Mouse (Mus musculus) adrenal gland, adult 18-20 months (tissue): Measurements from ENCODE around the gene Nfkbia. TPM values are rescaled to one million over a fixed set of nuclear protein-coding genes. Genes with fewer than 3 reads are reported as not detected.

ENCODE experiments used
- DNase-seq, 2 experiments: peaks; one replicate each; pipeline ENCODE4 v3.0.0; 2021 to 2022; ENCODE audit warnings: low spot score in 2 of 2
- long read RNA-seq, 2 experiments: library from polyadenylated mRNA; stranded (forward); transcript quantifications; one replicate each; pipeline ENCODE4 v2.0.0; 2021
- total RNA-seq, 2 experiments: library from RNA; stranded (reverse); gene quantifications; 1 replicate in 1 of 2; 2 replicates in 1 of 2; pipeline ENCODE4 v1.2.3; 2021

Gene Nfkbia
- total RNA-seq = 100 to 1,000 TPM in 1 of 2 experiments, 10 to 100 TPM in 1; 72.4 to 107 TPM
- long read RNA-seq, experiment 1, transcript Nfkbia-201 (6 exons, 1,578 nt) = major isoform, 36 of 42 reads
- long read RNA-seq, experiment 1, partial matches to known transcripts = 3 of 42 reads
- long read RNA-seq, experiment 1, other reads (novel, unspliced or antisense) = 3 of 42 reads
- long read RNA-seq, experiment 2, transcript Nfkbia-201 (6 exons, 1,578 nt) = major isoform, 97 of 104 reads
- long read RNA-seq, experiment 2, partial matches to known transcripts = 6 of 104 reads
- long read RNA-seq, experiment 2, other reads (novel, unspliced or antisense) = 1 of 104 reads

DNA sequence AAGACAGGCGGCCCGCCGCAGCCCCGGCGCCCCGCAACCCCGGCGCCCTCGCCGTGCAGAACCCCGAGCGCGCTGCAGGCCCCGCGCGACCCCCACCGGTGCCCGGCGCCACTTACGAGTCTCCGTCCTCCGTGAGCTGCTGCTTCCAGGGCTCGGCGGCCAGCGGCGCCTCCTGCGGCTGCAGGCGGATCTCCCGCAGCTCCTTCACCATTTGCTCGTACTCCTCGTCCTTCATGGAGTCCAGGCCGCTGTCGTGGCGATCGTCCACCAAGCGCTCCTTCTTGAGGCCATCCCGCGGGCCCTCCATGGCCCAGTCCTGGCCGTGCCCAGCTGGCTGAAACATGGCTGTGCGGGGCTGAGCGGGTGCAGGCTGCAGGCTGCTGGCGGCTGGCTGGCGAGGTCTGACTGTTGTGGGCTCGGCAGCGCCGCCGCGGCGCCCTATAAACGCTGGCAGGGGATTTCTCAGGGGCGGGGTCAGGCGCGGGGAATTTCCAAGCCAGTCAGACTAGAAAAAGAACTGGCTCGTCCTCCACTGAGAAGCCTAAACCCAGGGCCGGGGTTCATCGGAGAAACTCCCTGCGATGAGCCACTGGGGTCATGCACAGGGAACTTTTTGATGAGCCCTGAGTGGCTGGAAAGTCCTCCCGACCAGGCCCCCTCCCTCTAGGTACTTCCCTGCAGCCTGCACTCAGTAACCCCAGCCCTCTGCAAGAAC, at the start of gene Nfkbia:
Gene Nfkbia, minus strand, starts transcription at position 464 of the 715 bp plus-strand sequence.
- peak; percentile 97 to 98 for DNase-seq

DNA sequence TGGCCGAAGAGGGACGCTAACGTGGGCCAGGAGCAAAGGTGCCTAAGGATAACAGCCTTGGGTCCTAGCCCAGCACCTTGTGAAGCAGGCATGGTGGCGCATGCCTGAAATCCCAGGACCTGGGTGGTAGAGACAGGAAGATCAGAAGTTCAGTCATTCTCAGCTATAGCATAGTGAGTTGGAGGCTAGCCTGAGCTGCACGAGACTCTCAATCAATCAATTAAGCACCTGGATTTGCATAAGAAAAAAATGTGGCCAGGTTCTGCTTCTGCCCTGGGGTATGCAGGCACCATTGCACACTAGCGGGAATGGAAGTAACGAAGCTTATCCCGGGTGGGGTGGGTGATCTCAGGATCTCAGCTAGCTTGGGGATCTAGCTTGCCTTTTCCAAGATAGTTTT, 46.7 kb upstream of the Nfkbia start:
- DNase-seq = no peak

DNA sequence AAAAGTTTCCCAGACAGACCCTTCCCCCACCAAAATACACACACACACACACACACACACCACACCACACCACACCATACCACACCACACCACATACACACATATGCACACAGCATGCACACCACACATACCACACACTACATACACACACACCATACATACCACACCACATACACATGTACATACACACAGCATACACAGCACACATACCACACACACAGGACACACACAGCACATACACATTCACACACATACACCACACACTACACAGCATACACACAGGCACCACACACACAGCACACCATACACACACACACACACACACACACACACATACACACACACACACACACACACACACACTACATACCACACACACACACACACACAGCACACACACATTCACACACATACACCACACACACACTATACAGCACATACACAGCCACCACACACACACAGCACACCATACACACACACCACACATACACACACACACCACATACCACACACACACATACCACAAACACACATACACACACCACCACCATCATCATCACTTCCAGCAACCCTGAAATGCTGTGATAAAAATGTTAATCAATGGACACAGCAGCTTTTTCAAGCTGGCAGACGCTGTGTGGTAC, 46.0 kb upstream of the Nfkbia start:
- DNase-seq = no peak

DNA sequence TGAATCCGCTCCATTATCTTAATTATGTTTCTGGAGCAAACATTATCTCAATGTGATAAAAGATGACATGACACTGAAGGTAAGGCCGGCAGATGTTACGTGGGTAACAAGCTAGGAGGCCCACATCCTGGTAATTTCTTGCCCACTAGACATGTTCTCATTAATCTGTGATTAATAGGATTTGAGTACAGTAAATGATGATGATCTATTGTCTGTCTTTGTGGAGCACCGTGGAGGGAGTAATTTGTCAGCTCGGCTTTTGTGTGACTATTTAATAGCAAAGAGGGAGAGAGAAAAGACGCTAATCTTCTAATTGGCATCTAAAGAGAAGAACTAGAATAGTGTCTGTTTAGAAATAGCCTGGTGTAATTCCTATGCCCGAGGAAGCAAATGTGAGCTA, 45.3 kb upstream of the Nfkbia start:
- DNase-seq = no peak

DNA sequence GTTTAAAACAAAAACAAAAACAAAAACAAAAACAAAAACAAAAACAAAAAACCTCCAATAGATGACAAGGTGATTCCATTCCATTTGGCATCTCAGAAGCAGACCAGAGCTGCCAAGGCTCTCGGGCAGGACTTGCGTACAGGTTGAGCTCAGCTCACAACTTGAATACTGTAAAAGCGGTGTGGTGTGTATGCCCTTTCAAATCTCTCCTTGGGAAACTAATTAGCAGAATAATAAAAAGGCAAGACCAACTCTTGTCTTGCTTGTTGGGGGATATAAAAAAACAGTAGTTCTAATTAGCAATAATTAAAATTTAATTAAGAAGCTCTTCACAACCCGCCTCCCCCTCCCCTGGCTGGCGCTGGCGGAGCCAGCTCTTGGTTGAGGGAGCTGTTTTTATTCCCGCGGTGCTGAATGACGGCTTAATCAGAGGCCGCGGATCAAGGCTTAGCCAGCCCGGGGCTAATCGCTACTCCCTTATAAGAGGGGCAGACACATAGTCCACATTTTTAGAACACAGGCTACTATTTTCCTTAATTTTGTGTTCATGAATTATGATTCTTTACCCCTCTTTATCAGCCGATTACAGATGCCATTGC, 44.2 kb upstream of the Nfkbia start:
- DNase-seq = no peak

DNA sequence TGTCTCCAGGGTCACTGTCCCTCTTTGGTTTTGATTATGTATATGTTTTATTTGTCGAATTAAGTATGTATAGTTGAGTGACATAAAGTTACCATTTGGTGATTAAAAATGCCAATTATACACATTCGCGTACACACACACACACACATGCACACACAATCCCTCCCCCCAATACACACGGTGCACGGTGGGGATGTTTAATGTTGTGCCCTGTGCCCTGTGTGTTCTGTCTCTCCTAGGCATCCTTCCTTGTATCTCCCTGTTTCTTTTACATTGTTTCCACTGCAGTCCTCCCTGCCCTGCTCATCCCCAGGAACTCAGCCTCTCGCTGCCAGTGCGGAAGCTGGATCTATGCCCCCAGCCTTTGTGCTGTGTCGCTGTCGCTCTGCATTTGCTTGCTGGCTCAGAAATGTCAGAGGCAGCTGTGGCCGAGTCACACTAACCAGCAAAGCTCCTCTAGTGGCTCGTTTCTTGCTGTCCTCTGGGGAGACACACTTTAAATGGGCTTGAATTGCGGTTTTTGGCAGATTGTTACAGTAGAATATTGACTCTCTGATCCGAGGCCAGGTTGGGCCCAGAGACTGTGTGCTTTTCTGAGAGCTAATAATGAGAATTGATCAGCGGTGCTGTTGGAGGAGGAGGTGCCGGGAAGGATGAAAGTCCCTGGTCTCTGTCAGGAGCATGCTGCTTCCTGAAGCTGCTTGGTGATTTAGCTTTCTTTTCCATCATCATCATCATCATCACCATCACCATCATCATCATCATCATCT, 34.7 kb upstream of the Nfkbia start:
- DNase-seq = no peak

DNA sequence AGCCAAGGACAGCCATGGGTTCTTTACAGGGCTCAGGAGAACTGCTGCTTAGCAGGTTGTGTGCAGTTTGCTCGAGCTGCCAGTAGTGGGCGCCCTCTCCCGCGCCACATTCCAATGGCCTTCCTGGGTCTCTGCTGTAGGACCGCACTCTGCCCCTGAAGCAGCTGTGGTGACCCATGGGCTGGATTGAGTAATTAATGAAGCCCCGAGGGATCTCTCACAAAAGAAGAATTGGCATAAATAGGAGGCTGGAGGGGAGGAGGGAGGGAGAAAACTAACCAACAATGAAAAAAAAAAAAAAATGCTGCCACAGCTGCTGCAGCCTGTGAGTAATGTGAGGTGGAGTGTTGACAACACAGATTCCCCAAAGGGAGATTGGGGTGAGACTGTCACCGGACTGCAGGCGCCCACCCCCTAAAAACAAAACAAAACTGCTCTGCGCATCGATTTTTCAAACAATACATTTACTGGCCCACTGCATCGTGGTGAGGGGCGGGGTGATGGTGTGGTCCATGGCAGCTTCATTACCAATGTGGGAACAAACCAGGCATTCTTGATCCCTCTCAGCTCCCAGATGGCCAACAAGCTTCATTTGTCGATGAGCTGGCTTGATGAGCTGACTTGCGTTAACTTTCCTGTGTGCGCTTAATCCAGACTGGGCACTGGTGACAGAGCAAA, 25.8 kb upstream of the Nfkbia start:
- DNase-seq = peak; percentile 20 to 51

DNA sequence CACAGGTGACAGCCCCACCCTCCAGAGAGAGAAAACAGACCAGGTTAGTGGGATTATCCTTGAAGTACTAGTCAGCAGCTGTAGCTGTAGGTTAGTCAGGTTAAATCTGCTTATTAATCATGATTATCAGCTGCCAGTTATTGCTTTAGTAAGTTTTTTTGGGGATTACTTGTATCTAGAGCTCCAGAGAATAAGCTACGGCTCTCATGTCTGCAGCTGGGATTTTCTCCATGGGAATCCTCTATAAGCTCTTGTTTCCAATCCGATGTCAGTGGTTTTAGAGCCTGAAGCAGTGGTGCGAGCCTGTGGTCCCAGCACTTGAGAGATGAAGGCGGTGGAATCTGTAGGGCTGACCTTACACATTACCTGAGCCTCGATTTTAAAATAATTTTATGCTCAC, 16.4 kb upstream of the Nfkbia start:
- no peak for DNase-seq

DNA sequence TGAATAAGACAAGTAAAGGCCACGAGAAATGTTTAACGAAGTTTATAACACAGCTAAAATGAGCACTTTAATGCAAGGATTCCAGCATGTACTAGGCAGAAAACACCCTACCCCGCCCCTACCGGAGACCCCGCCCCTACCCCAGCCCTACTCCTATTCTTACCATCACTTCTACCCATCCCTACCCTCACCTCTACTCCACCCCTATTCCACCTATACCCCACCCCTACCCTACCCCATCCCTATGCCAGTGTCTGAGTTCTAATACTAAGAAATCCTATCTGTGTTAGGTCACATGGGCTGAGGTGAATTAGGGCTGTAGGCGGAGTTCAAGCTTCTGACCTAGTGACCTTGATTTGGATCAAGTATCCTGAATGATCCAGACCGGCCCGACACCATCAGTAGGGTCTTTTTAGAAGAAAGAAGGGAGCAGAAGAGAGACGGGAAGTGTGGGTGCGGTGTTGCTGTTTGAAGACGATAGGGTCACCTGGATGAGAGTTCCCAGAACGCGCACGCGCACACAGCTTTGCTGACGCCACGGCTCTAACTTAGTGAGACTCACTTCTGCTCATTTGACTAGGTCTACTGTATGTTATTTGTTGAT, 15.0 kb upstream of the Nfkbia start:
- DNase-seq = no peak

DNA sequence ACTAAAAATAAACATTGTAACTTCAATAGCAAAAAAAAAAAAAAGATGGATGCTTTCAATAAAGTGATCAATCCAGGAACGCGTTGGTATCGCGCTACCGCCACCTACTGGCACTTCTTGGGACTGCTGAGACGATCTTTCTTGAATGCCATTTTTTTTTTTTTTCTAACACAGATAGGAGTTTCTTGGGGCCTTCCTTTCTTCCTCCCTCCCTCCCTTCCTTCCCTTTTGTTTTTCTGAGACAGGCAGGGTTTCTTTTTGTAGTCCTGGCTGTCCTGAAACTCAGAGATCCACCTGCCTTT, 13.5 kb upstream of the Nfkbia start:
- DNase-seq = peak in 1 of 2 experiments; percentile 71

DNA sequence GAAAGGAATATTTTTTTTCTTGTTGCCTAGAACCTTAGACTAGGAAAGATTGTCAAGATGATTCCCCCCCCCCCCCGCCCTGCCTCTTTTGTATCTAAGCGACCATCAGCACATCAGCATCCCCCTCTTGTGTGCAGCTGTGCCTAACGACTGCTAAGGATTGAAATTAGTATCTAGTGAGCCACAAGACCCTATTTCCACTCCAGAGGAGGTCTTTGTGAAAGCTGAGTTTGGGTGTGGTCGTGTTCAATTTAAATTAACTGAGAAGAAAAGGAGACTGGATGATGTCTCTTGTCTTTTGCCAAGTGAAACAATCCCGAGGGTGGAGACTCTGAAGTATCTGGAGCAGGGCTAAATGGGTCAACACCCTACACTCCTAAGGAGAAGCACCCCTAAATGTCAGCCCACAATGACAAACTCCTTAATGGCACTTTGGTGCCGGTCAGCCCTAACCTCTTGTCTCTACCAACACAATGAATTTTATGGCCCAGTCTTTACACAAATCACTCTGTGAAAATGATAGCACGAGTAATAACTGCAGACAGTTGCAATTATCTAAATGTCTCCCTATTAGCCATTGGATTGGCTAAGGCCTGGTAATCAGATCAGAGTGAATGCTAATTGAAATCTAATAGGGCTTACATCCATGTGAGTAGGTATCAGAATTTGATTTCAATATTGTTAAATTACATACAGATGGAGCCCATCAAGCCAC, 13.0 kb upstream of the Nfkbia start:
- DNase-seq = no peak

DNA sequence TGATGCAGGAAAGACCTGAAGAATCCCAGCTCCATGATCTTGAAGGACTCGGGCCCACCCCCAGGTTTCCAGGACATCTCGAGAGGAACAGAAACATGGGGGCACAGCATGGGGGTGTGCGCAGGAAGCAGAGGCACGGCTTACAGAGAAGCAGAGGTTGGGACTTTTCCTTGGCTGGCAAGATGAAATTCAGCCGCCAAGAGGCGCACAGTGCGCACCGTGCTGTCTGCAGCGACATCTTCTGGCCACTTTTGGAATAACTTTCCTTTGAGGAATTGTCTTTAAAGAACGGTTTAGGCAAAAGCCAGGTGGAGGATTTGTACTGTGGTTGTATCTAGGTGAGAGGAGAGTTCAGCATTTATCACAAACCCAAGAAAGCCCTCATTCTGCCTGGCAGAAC, 6.6 kb upstream of the Nfkbia start:
- DNase-seq = peak; percentile 78 to 85

DNA sequence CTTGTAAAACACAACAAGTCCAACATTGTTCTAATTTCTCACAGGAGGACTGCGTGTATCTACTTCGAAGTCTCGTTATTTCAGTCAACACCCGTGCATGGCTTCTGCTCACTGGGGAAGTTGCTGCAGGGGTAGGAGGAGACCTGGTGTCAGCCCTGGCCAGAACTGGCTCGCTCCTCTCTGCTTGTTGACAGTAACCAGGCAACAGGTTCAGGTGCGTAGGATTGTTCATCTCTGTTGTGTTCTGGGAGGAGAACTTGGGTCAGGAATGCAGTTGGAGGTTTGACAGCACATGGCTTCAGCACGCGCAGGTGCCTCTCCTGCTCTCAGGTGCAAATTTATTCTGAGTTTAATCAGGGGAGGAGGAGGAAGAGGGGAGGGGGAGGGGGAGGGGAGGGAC, 5.3 kb upstream of the Nfkbia start:
- no peak for DNase-seq

DNA sequence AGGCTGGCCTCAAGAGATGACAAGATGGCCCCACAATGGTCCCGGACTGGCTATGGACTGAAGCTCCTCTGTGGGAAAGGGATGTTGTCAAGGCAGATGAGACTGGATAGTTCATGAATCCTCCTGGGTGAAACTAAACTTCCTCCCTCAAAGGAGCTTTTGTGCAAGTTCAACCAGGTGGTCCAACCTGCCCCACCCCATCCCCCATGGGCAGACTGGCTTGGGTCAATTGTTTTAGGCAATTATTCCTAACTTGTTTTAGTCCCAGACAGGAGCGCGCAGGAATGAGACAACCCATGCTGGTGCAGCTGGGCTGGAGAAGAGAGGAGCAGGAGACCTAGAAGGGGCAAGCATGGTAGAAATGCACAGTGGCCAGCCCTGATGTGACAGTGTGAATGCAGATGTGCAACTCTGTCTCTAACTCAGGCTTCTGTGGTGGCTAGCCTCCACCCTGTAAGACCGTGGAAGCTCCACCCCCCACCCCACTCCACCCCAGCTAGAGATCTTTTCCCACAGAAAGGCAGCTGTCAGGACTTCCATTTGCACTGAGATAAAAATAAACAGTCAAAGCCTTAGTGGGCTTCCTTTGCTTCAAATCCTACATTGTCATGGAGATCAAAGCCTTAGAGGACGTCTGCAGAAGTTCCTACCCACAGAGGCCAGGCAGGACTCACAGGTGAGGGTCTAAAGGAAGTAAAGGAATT, 3.6 kb upstream of the Nfkbia start:
- no peak for DNase-seq

DNA sequence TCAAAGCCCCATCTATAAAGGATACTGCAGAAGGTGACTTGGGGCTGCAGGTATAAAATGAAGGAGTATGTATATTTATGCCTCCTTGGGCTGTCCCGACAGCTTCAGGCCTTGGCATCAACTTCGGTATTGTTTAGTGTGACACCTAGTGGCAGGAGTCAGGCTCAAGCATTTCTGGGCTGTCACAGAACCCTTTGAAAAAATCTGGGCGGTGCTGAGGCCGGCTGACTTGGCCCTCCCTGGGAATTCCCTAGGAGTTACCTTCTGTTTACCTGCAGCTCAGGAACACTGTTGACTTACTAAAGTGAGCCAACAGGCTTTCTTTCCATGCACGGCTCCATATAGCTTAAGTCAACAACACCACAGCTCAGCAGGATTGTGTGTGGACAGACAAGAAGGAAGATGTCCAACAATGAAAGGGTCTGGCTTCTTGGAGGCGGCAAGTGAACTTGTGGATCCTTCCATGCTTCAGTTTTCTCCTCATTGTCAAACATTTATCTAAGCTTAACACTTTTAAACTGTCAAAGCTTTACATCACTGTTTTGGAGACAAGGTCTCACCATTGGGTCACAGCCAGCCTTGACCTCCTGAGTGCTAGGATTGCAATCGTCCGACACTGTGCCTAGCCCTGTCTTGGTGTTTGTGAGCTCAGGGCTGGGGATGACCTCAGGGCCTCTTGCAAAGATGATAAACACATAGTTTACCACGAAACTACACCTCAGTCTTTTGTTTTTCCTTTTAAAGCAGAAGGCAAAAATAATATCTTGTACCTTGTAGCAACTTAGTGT, 2.9 kb upstream of the Nfkbia start:
- peak; percentile 51 to 59 for DNase-seq

DNA sequence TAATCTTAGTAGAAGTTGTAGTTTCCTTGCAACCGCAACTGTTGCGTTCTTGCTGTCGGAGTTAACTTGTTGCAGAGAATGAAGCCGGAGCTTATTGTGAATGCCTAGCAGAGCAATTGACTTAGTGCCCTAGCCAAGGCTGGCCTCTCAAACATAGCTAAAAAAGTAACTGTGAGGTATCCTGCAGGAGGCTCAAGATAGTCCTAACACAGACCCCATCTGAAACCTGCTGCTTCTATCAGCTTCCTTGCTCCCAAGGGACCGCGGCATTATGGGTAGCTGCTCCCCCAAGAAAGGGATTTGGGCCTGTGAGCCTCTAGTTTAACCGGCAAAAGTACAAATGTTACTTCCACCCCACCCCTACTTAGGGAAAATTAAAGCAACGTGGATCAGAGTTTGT, 934 bp upstream of the Nfkbia start:
- DNase-seq = no peak

DNA sequence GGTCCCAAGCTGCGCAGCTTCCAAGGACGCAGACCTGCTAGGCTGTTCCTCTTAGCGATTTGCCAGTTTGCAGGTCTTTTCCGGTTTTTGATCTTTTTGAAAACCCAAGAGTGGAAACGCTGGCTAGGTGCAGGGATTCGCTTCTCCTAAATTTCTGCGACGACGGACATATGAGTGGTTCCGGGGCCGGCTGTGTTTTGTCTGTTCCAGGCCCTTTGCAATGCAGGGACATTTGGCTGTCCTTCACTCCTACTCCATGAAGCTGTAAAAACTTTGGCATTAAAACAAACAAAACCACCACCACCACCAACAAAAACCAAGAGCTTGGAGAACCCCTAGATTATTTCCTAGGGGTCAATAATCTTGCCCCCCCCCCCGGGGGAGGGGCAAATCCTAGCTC, 494 bp upstream of the Nfkbia start:
- DNase-seq = no peak

DNA sequence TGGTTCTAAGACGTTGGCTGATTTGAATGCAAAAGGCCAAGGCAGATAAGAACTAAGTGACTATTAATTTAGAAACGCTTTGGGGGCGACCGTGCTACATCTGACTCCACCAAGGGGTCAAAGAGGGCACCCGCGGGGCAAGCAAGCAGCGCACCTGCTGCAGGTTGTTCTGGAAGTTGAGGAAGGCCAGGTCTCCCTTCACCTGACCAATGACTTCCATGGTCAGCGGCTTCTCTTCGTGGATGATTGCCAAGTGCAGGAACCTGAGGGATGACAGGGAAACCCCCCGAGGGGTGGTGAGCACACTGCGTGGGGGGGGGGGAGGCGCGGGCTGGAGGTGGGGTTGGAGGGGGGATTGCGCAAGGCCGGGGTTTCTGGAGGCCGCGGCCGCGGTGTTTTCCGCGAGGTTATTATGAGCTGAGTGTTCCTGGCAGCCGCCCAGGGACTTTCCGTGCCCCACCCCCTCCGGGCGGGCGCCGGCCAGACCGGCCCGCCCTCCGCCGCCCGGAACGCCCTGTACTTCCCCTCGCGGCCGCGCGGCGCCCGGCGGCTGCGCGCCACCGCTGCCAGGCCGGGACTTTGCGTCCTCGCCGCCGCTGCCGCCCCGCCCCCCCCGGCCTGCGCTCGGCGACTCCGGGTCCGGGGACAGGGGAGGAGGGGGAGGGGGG, 797 bp downstream of the Nfkbia start:
- peak; percentile 99 to 100 for DNase-seq
